Mouse (Mus musculus) thymus, adult 2 months (tissue): ENCODE results near the gene Maml3.

Source experiments
- CTCF ChIP-seq: fragments of 200-500 bp; IDR thresholded peaks from 2 replicates; pipeline ENCODE4 v1.5.1; 2012; ENCODE audit warnings: mild to moderate bottlenecking, control low read depth, low read length, moderate library complexity, borderline replicate concordance; ENCODE audit not compliant: control insufficient read depth, poor library complexity, insufficient read depth; ENCODE audit errors: extremely low read depth
- POLR2A ChIP-seq: fragments of 200-500 bp; IDR thresholded peaks from 2 replicates; pipeline ENCODE4 v1.6.1; 2012; ENCODE audit warnings: mild to moderate bottlenecking, low read length, control low read depth, moderate library complexity; ENCODE audit not compliant: control insufficient read depth, poor library complexity, insufficient read depth; ENCODE audit errors: extremely low read depth

DNA sequence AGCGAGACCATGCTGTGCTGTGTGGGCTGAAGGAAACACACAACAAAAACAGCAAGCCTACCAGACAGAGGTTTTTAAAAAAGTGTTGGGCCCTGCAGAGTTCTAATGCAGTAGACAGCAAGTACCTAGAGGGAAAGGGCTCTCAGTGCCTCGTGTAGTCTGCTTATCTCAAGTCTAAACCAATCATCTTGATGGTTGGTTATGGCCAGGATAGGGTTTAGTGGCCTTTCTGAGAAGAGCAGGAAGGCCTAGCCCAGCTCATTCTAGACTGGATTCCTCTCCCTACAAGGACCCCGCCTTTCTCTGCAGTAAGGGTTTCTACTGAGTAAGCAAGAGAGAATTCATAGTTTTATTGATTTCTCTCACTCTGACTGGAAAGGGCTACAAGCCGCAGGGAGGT is 61.0 kb downstream of the Maml3 start:
- TF ChIP-seq POLR2A (no peak), CTCF (no peak)
